Mouse (Mus musculus) heart, postnatal 0 days (tissue): Measurements from ENCODE around the gene Ino80. TPM values are rescaled to one million over a fixed set of nuclear protein-coding genes. Genes with fewer than 3 reads are reported as not detected.
A peak's percentile ranks its signal among the peaks of the same experiment; 100 is the strongest.

Experiments
- ATAC-seq: fragments of 200-750 bp; cut with Nextera tagmentation; 2 replicates; pipeline ENCODE4 v1.8.0; 2017; ENCODE audit warnings: low read depth, moderate number of reproducible peaks, moderate library complexity; ENCODE audit not compliant: insufficient read depth
- DNase-seq: peaks from one replicate; pipeline ENCODE4 v3.0.0-alpha.2; 2016; ENCODE audit warnings: low spot score
- H3K27ac ChIP-seq: fragments of 300-500 bp; sonication (generic); 2 replicates; pipeline ENCODE4 v1.5.1; 2014; ENCODE audit warnings: low read depth, mild to moderate bottlenecking
- H3K27me3 ChIP-seq: fragments of 300-500 bp; sonication (generic); 2 replicates; pipeline ENCODE4 v1.6.1; 2014; ENCODE audit warnings: low read length, mixed read lengths; ENCODE audit not compliant: control insufficient read depth, insufficient read depth
- H3K36me3 ChIP-seq: fragments of 300-500 bp; sonication (generic); replicated peaks from 2 replicates; pipeline ENCODE4 v1.6.1; 2014; ENCODE audit warnings: low read length, mixed read lengths; ENCODE audit not compliant: control insufficient read depth, insufficient read depth
- H3K4me1 ChIP-seq: fragments of 300-500 bp; sonication (generic); 2 replicates; pipeline ENCODE4 v1.6.1; 2014; ENCODE audit warnings: antibody characterized with exemption; ENCODE audit not compliant: control insufficient read depth, insufficient read depth
- H3K4me2 ChIP-seq: fragments of 300-500 bp; sonication (generic); 2 replicates; pipeline ENCODE4 v1.6.1; 2014; ENCODE audit warnings: low read depth, mild to moderate bottlenecking, low read length, moderate library complexity
- H3K4me3 ChIP-seq: fragments of 300-500 bp; sonication (generic); 2 replicates; pipeline ENCODE4 v1.5.1; 2014; ENCODE audit warnings: low read depth, low read length
- H3K9ac ChIP-seq: fragments of 300-500 bp; sonication (generic); replicated peaks from 2 replicates; pipeline ENCODE4 v1.6.1; 2014; ENCODE audit warnings: low read depth, low read length, mixed read lengths
- H3K9me3 ChIP-seq: fragments of 300-500 bp; sonication (generic); replicated peaks from 2 replicates; pipeline ENCODE4 v1.6.1; 2016; ENCODE audit warnings: low read length; ENCODE audit not compliant: control insufficient read depth
- CTCF ChIP-seq: IDR thresholded peaks from 2 replicates; pipeline ENCODE4 v1.5.1; 2016; ENCODE audit warnings: antibody characterized with exemption, control low read depth, low read depth
- EP300 ChIP-seq: IDR thresholded peaks from 2 replicates; pipeline ENCODE4 v1.6.1; 2016; ENCODE audit warnings: antibody characterized with exemption, low read depth
- WGBS: fragments of 180-500 bp; shearing (Covaris S2); extraction: QIAGEN DNeasy Blood & Tissue Kit; methylation state at CpG from one replicate; pipeline ENCODE4 v1.1.7; 2014; 5-methylcytosine and 5-hydroxymethylcytosine counted together
- polyA plus RNA-seq: library from polyadenylated mRNA; unstranded; fragments of >200 nt; fragmentation: Nextera tagmentation; extraction: Ambion mirVana; gene quantifications from 2 replicates; pipeline ENCODE4 v1.2.1, GENCODE M21; 2015
- total RNA-seq: library from RNA; depleted of rRNA; stranded (reverse); fragments of >200 nt; gene quantifications from 2 replicates; pipeline ENCODE4 v1.2.3, GENCODE M21; 2014; ENCODE audit warnings: low replicate concordance

The Ino80 gene
- total and polyA plus RNA-seq, 2 experiments from 2014 or later: 1.7 to 7.2 TPM

- Histone ChIP-seq H3K9ac (no peak overlapping the region), H3K4me2 (no peak overlapping the region), H3K9me3 (no peaks in the 10 kb centered on the region), H3K27ac (no peak overlapping the region), H3K4me3 (no peak overlapping the region), H3K4me1 (no peaks in the 10 kb centered on the region), H3K36me3 (peaks cover 46% of the 10 kb centered on the region), H3K27me3 (no peaks in the 10 kb centered on the region)
- WGBS: 89% methylated on average over 3 of the region's 3 CpGs
- DNase-seq: no peak
- TF ChIP-seq EP300: no peak
- no peak for ATAC-seq
These were observed 22.9 kb downstream of the Ino80 start for GRCm38 (mm10) chr2:119454558-119454957.

- Histone ChIP-seq H3K27me3 (no peaks in the 10 kb centered on the region), H3K9ac (no peak overlapping the region), H3K4me3 (no peak overlapping the region), H3K4me1 (no peaks in the 10 kb centered on the region), H3K9me3 (no peaks in the 10 kb centered on the region), H3K27ac (no peak overlapping the region), H3K36me3 (peaks cover 63% of the 10 kb centered on the region), H3K4me2 (no peak overlapping the region)
- TF ChIP-seq CTCF: peak; percentile 72
- TF ChIP-seq EP300: no peak
- DNase-seq (peak; percentile 50), ATAC-seq (no peak)
- WGBS: 88% methylated on average over 1 of the region's 1 CpGs
These were observed 40.5 kb downstream of the Ino80 start for GRCm38 (mm10) chr2:119436988-119437387.

- no peak overlapping the region for H3K4me3 ChIP-seq
- no peak overlapping the region for H3K9ac ChIP-seq
- DNase-seq: no peak
- 91% methylated on average over 4 of the region's 4 CpGs for WGBS
- H3K27me3 ChIP-seq: no peaks in the 10 kb centered on the region
- TF ChIP-seq CTCF (no peak), EP300 (no peak)
- no peak for ATAC-seq
- H3K4me1 ChIP-seq: no peaks in the 10 kb centered on the region
- no peaks in the 10 kb centered on the region for H3K9me3 ChIP-seq
- H3K27ac ChIP-seq: no peak overlapping the region
- peaks cover 61% of the 10 kb centered on the region for H3K36me3 ChIP-seq
- H3K4me2 ChIP-seq: no peak overlapping the region
These were observed 41.0 kb downstream of the Ino80 start for GRCm38 (mm10) chr2:119436467-119436866.

- no peak overlapping the region for H3K4me3 ChIP-seq
- H3K27me3 ChIP-seq: no peaks in the 10 kb centered on the region
- DNase-seq: peak; percentile 46
- no peak for TF ChIP-seq EP300
- peak; percentile 77 for TF ChIP-seq CTCF
- ATAC-seq: no peak; the same call in 1 of the 2 replicates
- H3K27ac ChIP-seq: no peak overlapping the region
- H3K9ac ChIP-seq: no peak overlapping the region
- no peaks in the 10 kb centered on the region for H3K4me1 ChIP-seq
- WGBS: 21% methylated on average over 1 of the region's 1 CpGs
- no peak overlapping the region for H3K4me2 ChIP-seq
- peaks cover 79% of the 10 kb centered on the region for H3K36me3 ChIP-seq
- no peaks in the 10 kb centered on the region for H3K9me3 ChIP-seq
These were observed 63.7 kb downstream of the Ino80 start for GRCm38 (mm10) chr2:119413819-119414218.

- DNase-seq: no peak
- Histone ChIP-seq H3K9me3 (no peaks in the 10 kb centered on the region), H3K9ac (no peak overlapping the region), H3K4me3 (no peak overlapping the region), H3K27ac (peak overlapping the region; percentile 47), H3K36me3 (peaks cover 73% of the 10 kb centered on the region), H3K4me1 (no peaks in the 10 kb centered on the region), H3K4me2 (no peak overlapping the region), H3K27me3 (no peaks in the 10 kb centered on the region)
- 46% methylated on average over 2 of the region's 2 CpGs for WGBS
- no peak for ATAC-seq
- TF ChIP-seq CTCF: no peak
These were observed 65.8 kb downstream of the Ino80 start for GRCm38 (mm10) chr2:119411674-119412073.

- WGBS: 72% methylated on average over 5 of the region's 5 CpGs
- no peak overlapping the region for H3K4me2 ChIP-seq
- no peaks in the 10 kb centered on the region for H3K4me1 ChIP-seq
- H3K27me3 ChIP-seq: no peaks in the 10 kb centered on the region
- no peak for TF ChIP-seq EP300
- peak overlapping the region; percentile 47 for H3K27ac ChIP-seq
- H3K9me3 ChIP-seq: no peaks in the 10 kb centered on the region
- peaks cover 74% of the 10 kb centered on the region for H3K36me3 ChIP-seq
- H3K4me3 ChIP-seq: no peak overlapping the region
- no peak overlapping the region for H3K9ac ChIP-seq
- DNase-seq (no peak), ATAC-seq (no peak)
These were observed 66.5 kb downstream of the Ino80 start for GRCm38 (mm10) chr2:119411016-119411415.
